Mouse (Mus musculus): ENCODE data around the gene 4930402K13Rik.

DNA sequence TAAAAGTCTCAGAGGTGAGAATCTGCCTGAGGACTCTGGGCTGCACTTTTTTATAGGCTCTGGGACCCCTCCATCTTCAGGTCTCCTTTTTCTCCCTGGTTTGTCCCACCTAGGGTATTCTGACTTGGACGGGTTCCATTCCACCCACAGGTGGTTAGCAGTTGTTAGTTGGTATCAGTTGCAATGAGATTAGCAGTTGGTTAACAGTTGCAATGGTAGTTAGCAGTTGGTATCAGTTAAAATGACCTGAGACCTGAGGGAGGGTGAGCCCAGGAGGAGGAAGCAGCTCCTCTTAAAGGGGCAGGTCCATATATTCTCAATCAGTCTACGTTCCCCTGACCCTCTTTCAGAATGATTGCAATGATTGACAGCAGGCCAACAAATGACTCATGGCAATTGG, 6.0 kb downstream of the 4930402K13Rik start:
- TF ChIP-seq CTCF (IDR thresholded peaks at IDR 0.05; ENCODE audit: borderline replicate concordance, insufficient read depth, low read depth, low read length) (no peak), POLR2A (IDR thresholded peaks at IDR 0.05; ENCODE audit: borderline replicate concordance, insufficient read depth, low read length) (no peak)

Measured in cerebellum, adult 2 months (tissue).